Mouse (Mus musculus) embryo, embryonic 10 days (tissue): ENCODE measurements around the gene Esm1.
"Not testable (repeated sequence)": the region's sequence is repeated elsewhere in the genome, so short reads cannot be mapped to it uniquely, and the experiment has no call there.

Source experiments
- DNase-seq: peaks from one replicate; pipeline ENCODE4 v3.0.0-alpha.2; 2015; ENCODE audit warnings: low spot score

Esm1 gene

DNA sequence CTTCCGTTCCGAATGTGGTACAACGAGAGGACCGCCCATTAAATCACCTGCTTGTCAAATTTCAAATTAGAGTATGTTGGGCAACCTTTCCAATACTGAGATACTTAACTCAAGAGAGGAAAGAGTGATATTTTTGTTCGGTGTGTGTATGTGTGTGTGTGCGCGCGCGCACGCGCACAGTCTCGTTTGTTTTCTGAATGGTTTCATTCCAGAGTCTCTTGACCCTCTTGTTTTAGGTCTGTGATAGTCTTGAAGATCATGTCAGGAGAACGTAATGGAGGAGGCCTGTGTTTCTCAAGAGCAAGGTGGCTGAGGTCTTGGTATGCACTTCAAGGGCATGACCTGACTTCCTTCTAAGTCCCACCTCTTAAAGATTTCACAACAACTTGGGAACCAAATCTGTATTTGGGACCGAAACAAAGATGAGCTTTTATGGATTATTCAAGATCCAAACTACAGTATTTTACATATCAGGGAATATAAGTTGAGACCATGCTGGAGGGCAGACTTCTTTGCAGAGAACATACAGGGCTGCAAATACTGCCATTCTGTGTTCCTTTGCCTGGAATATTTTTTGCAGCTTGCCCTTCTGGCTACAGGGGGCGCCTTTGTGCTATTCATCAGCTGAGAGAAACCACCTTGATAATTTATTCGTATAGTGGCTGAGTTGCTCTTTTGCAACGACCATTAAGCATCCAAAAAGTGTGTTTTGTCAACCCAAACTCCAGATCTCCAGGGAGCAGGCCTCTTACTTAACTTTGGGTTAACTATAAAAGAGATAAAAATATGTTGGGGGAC is 18.4 kb downstream of the Esm1 start:
- DNase-seq, result no peak

DNA sequence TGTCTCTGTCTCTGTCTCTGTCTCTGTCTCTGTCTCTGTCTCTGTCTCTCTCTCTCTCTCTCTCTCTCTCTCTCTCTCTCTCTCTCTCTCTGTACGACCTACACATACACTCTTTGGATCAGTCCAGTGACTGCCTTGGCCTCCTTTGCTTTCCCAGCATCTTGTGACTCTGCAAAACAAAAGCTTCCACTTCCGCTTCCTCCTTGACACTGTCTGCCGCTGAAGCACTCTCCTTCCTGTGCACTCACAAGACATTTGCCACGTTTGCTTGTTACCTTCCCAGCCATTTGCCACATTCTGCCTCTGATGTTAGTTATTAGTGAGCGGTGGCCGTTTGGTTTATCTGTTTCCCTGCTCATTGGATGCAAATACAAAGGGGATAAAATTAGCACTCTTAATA is 32.7 kb downstream of the Esm1 start:
- DNase-seq, result no peak

DNA sequence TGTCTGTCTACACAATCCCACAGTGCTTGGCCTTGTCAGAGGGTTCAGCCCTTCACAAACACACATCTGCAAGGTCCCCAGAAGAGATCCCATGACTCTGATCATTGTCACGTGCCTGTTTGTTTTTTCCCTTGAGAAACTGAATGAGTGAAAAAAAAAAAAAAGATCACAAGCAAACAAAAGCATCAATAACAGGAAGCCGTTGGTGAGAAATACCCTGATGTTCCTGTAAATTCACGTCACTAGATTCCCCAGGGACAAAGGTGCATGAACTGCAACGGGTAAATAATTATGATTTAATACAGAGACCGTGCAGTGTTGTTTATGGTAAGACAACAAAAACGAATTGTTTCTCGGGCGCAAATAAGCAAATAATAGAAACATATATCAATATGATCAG is 35.6 kb downstream of the Esm1 start:
- no peak for DNase-seq

DNA sequence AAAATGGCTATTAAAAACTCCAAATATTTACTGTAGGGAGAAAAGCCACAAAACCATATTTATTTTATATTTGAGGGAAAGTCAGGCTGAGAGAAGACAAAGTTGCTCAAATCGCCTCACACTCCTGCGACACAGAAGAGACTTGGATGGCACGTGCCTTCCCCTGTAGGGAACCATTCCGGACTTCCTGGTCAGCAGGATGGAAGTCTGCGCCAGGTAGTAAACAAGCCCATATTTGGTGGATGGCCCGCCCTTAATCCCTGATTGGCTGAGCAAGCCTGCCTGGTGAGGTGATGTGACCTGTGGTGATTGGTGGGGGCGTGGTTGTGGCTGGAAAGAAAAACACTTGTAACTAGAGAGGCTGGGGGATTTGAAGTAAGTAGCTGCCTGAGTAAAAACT is 43.1 kb downstream of the Esm1 start:
- DNase-seq, result not testable (repeated sequence)

- DNase-seq, result no peak
These were observed 47.3 kb downstream of the Esm1 start for GRCm38 (mm10) chr13:113256766-113257165.

DNA sequence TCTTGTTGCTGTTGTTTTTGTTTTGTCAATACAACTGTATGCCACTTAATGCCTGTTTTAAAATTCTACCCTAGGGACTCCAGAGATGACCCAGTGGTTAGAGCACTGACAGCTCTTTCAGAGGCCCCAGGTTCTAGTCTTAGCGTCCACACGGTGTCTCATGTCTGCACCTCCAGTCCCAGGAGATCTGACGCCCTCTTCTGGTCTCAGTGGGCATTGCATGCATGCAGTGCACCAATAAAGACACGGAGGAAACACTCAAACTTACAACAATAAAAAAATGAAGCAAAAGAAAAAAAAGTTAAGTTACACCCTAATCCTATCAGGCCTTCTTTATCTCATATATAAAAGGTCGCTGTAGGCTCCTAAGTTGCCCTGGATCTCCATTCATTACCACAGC is 47.7 kb downstream of the Esm1 start:
- DNase-seq, result no peak

GRCm38 (mm10) chr13:113259237-113259636 is 49.8 kb downstream of the Esm1 start:
- no peak for DNase-seq

- no peak for DNase-seq
These were observed 53.4 kb downstream of the Esm1 start for GRCm38 (mm10) chr13:113262822-113263221.

- DNase-seq, result peak; percentile 73
These were observed 55.8 kb downstream of the Esm1 start for GRCm38 (mm10) chr13:113265257-113265656.

DNA sequence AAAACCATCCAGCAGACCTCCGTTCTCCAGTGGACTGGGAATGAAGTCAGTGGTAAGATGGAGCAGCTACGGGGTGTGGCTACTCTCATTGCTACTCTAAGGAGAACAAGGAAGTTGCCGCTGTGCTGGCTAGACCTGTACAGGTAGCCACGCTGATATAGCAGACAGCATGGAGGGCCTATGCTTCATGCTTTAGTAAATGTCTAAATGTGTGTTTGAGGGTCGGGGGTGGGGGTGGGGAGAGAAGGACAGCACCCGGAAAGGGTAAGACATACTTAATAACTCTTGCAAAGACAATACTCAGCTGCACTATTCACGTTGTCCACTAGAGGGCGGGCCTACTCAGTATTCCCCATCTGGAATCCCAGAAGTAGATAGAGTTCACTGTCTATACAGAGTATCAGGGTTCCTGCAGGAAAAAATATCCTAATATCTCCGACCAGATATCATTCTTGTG is 57.1 kb downstream of the Esm1 start:
- DNase-seq, result peak; percentile 89

- no peak for DNase-seq
These were observed 57.7 kb downstream of the Esm1 start for GRCm38 (mm10) chr13:113267204-113267603.
